16 mouse cellular contexts compared by ENCODE assay signal in the genomic region with DNA sequence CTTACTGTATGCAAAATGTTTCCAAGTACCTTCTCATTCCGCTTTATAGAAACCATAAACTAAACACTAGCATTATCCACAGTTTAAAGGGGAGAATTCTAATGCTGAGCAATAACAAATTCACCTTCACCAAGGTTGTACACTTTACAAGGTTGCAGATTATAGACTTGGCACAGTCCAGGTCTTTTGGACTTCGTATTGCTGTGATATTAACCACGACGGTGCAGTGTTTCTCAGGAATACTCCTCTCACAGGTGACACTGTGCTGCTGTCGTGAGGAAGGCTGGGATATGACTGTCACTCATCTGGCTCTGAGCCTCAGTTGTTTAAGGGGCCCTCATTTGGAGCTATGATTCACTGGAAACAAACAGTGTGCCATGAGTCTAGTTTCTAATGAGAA.
DNase-seq lines count a peak whose midpoint lies in the region; ATAC-seq and TF ChIP-seq lines count a peak whose summit lies in the region.
"Had no signal": no experiment of that assay in that cellular context is flagged by ENCODE, and none has a peak within 500 bp of the region (broad histone marks: within the 10 kb centered on the region; RNA-seq: fewer than 3 reads in every experiment).

No protein-coding gene starts in this region.

- H3K9ac ChIP-seq in forebrain, embryonic 12.5 days: no peak overlapping the region
- no peak overlapping the region for H3K9ac ChIP-seq in forebrain, postnatal 0 days
- H3K9ac ChIP-seq in heart, embryonic 14.5 days (ENCODE audit: low read length): 0 out of 2 replicates have a peak overlapping the region, but pooled peaks have one; percentile 6
- no peak overlapping the region for H3K9ac ChIP-seq in stomach, embryonic 15.5 days
- H3K9ac ChIP-seq in stomach, postnatal 0 days (ENCODE audit: low read length): no peak overlapping the region
- H3K9ac ChIP-seq in liver, postnatal 0 days (replicated peaks): no peak overlapping the region
- H3K9ac ChIP-seq: hindbrain, embryonic 14.5 days had no signal

- no peak overlapping the region for H3K4me3 ChIP-seq in forebrain, embryonic 12.5 days (replicated peaks)
- no peak overlapping the region for H3K4me3 ChIP-seq in forebrain, postnatal 0 days (ENCODE audit: low read depth, low read length)
- H3K4me3 ChIP-seq in heart, embryonic 14.5 days (ENCODE audit: control insufficient read depth in 1 of 2, insufficient read depth in 1 of 2, low read depth in 1 of 2, low read length in 2 of 2): no peak overlapping the region
- H3K4me3 ChIP-seq in stomach, embryonic 15.5 days (replicated peaks): no peak overlapping the region
- H3K4me3 ChIP-seq in stomach, postnatal 0 days (ENCODE audit: low read depth, low read length): no peak overlapping the region
- no peak overlapping the region for H3K4me3 ChIP-seq in liver, postnatal 0 days (ENCODE audit: low read depth, low read length)

- no peak for TF ChIP-seq EP300 in stomach, postnatal 0 days (optimal IDR thresholded peaks at IDR 0.05)
- TF ChIP-seq EP300 in liver, postnatal 0 days (IDR thresholded peaks at IDR 0.05; ENCODE audit: low read depth): no peak

- no peaks in the 10 kb centered on the region for H3K27me3 ChIP-seq in forebrain, embryonic 12.5 days
- H3K27me3 ChIP-seq in forebrain, postnatal 0 days (ENCODE audit: insufficient read depth, low read length): no peaks in the 10 kb centered on the region
- H3K27me3 ChIP-seq in heart, embryonic 14.5 days (ENCODE audit: control insufficient read depth, insufficient read depth, low read length): no peaks in the 10 kb centered on the region
- H3K27me3 ChIP-seq in stomach, embryonic 15.5 days (replicated peaks): no peaks in the 10 kb centered on the region
- H3K27me3 ChIP-seq in stomach, postnatal 0 days (ENCODE audit: control insufficient read depth, insufficient read depth, low read length): no peaks in the 10 kb centered on the region
- H3K27me3 ChIP-seq in liver, postnatal 0 days (ENCODE audit: insufficient read depth, low read length): no peaks in the 10 kb centered on the region

- ATAC-seq in forebrain, embryonic 12.5 days (ENCODE audit: low FRiP score): peak; percentile 54; the same call in 1 of the 2 replicates
- no peak for ATAC-seq in forebrain, postnatal 0 days
- no peak for ATAC-seq in heart, embryonic 14.5 days (ENCODE audit: insufficient number of reproducible peaks, insufficient read depth, low FRiP score, low read depth)
- ATAC-seq in stomach, embryonic 15.5 days (ENCODE audit: insufficient read depth, low FRiP score, low read depth): peak; percentile 31; the same call in 1 of the 2 replicates
- no peak for ATAC-seq in stomach, postnatal 0 days (ENCODE audit: low FRiP score, low TSS enrichment)
- ATAC-seq in liver, postnatal 0 days: no peak
- ATAC-seq: activated CD4-positive, CD25-positive, alpha-beta regulatory T cell, adult 4 months had no signal

- 57% methylated on average over 5 of the region's 5 CpGs for WGBS in forebrain, embryonic 12.5 days
- 33% methylated on average over 5 of the region's 5 CpGs for WGBS in forebrain, postnatal 0 days
- 43% methylated on average over 5 of the region's 5 CpGs for WGBS in heart, embryonic 14.5 days
- WGBS in stomach, embryonic 15.5 days: 58% methylated on average over 5 of the region's 5 CpGs
- 41% methylated on average over 5 of the region's 5 CpGs for WGBS in stomach, postnatal 0 days
- WGBS in liver, postnatal 0 days (ENCODE audit: insufficient replicate concordance): 69% methylated on average over 5 of the region's 5 CpGs

- intact Hi-C loops in heart, postnatal 25 days (cut with DNase I): no loop called here

- TF ChIP-seq CTCF in forebrain, postnatal 0 days (IDR thresholded peaks at IDR 0.05; ENCODE audit: low read depth): no peak
- TF ChIP-seq CTCF in stomach, postnatal 0 days (IDR thresholded peaks at IDR 0.05; ENCODE audit: low read depth): no peak
- no peak for TF ChIP-seq CTCF in liver, postnatal 0 days (IDR thresholded peaks at IDR 0.05; ENCODE audit: low read depth)

- no peak overlapping the region for H3K4me2 ChIP-seq in forebrain, embryonic 12.5 days
- H3K4me2 ChIP-seq in forebrain, postnatal 0 days (ENCODE audit: low read depth): no peak overlapping the region
- H3K4me2 ChIP-seq in heart, embryonic 14.5 days (ENCODE audit: low read length): no peak overlapping the region; the same call in 1 of the 2 replicates
- no peak overlapping the region for H3K4me2 ChIP-seq in stomach, embryonic 15.5 days
- H3K4me2 ChIP-seq in stomach, postnatal 0 days (replicated peaks; ENCODE audit: low read depth): no peak overlapping the region
- H3K4me2 ChIP-seq in liver, postnatal 0 days (ENCODE audit: low read depth, low read length): no peak overlapping the region
- H3K4me2 ChIP-seq: hindbrain, embryonic 14.5 days; liver, embryonic 11.5 days had no signal

- H3K9me3 ChIP-seq in forebrain, embryonic 12.5 days: no peaks in the 10 kb centered on the region
- H3K9me3 ChIP-seq in forebrain, postnatal 0 days (ENCODE audit: low read length): no peaks in the 10 kb centered on the region
- H3K9me3 ChIP-seq in heart, embryonic 14.5 days (ENCODE audit: control insufficient read depth, low read length): no peaks in the 10 kb centered on the region
- H3K9me3 ChIP-seq in stomach, embryonic 15.5 days: no peaks in the 10 kb centered on the region
- no peaks in the 10 kb centered on the region for H3K9me3 ChIP-seq in stomach, postnatal 0 days (ENCODE audit: control insufficient read depth, low read length)
- H3K9me3 ChIP-seq in liver, postnatal 0 days (ENCODE audit: low read length): no peaks in the 10 kb centered on the region

- peaks cover 17% of the 10 kb centered on the region for H3K4me1 ChIP-seq in forebrain, embryonic 12.5 days
- 0 out of 2 replicates have a peak, but pooled peaks cover 3% of the 10 kb centered on the region for H3K4me1 ChIP-seq in forebrain, postnatal 0 days (ENCODE audit: insufficient read depth)
- peaks cover 17 to 27% of the 10 kb centered on the region in 2 experiments for H3K4me1 ChIP-seq in heart, embryonic 14.5 days (ENCODE audit: control insufficient read depth in 2 of 2, insufficient read depth in 2 of 2, low read length in 2 of 2)
- no peaks in the 10 kb centered on the region for H3K4me1 ChIP-seq in stomach, embryonic 15.5 days
- no peaks in the 10 kb centered on the region for H3K4me1 ChIP-seq in stomach, postnatal 0 days (replicated peaks; ENCODE audit: control insufficient read depth, insufficient read depth)
- no peaks in the 10 kb centered on the region for H3K4me1 ChIP-seq in liver, postnatal 0 days (ENCODE audit: insufficient read depth)

- DNase-seq in forebrain, postnatal 0 days: no peak
- no peak for DNase-seq in heart, postnatal 25 days (ENCODE audit: low spot score)
- no peak for DNase-seq in stomach, postnatal 0 days (ENCODE audit: low spot score)
- DNase-seq in liver, postnatal 0 days: no peak
- DNase-seq: adrenal gland, postnatal 36 days; gastrocnemius, postnatal 36 days; kidney, adult 8-10 months; kidney, postnatal 36 days; lung, postnatal 14 days; thymus, postnatal 25 days had no signal

- peak overlapping the region; percentile 36; the same call in 1 of the 2 replicates for H3K27ac ChIP-seq in forebrain, embryonic 12.5 days
- H3K27ac ChIP-seq in forebrain, postnatal 0 days (ENCODE audit: low read depth, low read length): no peak overlapping the region
- H3K27ac ChIP-seq in heart, embryonic 14.5 days (replicated peaks in 1 of 2; ENCODE audit: control insufficient read depth in 1 of 2, insufficient read depth in 1 of 2, low read depth in 2 of 2, low read length in 2 of 2): peak overlapping the region; percentile 64 to 84
- peak overlapping the region; percentile 28; the same call in 1 of the 2 replicates for H3K27ac ChIP-seq in stomach, embryonic 15.5 days
- no peak overlapping the region for H3K27ac ChIP-seq in stomach, postnatal 0 days (replicated peaks)
- H3K27ac ChIP-seq in liver, postnatal 0 days (ENCODE audit: low read depth): no peak overlapping the region
- H3K27ac ChIP-seq: hindbrain, embryonic 14.5 days had no signal

- H3K36me3 ChIP-seq in forebrain, embryonic 12.5 days (replicated peaks): no peaks in the 10 kb centered on the region
- no peaks in the 10 kb centered on the region for H3K36me3 ChIP-seq in forebrain, postnatal 0 days (ENCODE audit: insufficient read depth)
- H3K36me3 ChIP-seq in heart, embryonic 14.5 days (ENCODE audit: control insufficient read depth, insufficient read depth, low read length): no peaks in the 10 kb centered on the region
- H3K36me3 ChIP-seq in stomach, embryonic 15.5 days: no peaks in the 10 kb centered on the region
- no peaks in the 10 kb centered on the region for H3K36me3 ChIP-seq in stomach, postnatal 0 days (ENCODE audit: control insufficient read depth, insufficient read depth, low read length)
- no peaks in the 10 kb centered on the region for H3K36me3 ChIP-seq in liver, postnatal 0 days (replicated peaks; ENCODE audit: insufficient read depth, low read length)

Comparison
In these comparisons a context has a peak if more than half of its experiments do, and no peak if none do; other contexts are left out.
1. ATAC-seq: peak in forebrain, embryonic 12.5 days (single experiment) and stomach, embryonic 15.5 days (single experiment); none in forebrain, postnatal 0 days (single experiment), heart, embryonic 14.5 days (single experiment), stomach, postnatal 0 days (single experiment) and liver, postnatal 0 days (single experiment).
2. H3K27ac ChIP-seq: peak in forebrain, embryonic 12.5 days (single experiment), heart, embryonic 14.5 days (2 of 2) and stomach, embryonic 15.5 days (single experiment); none in forebrain, postnatal 0 days (single experiment), stomach, postnatal 0 days (single experiment) and liver, postnatal 0 days (single experiment).